Mouse (Mus musculus): ENCODE results near the gene 1600014C23Rik.

DNA sequence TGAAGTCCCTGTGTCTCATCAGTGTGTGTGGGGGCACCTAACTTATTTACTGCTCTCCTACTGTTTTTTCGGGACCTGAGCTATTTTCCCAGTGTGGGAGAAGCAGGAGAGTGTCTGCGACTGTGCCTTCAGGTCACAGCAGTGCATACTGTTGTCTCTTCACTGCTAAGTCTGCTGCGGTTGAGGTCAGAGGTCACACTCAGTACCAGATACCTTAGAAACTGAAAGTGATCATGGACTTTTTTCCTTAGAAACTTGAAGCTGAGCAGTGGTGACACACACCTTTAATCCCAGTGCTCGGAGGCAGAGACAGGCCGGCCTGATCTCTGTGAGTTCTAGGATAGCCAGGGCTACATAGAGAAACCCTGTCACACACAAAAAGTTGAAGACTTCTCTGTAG lies 41.5 kb downstream of the 1600014C23Rik start:
- TF ChIP-seq CTCF (conservative IDR thresholded peaks at IDR 0.05; ENCODE audit: low read length), result no peak
- TF ChIP-seq NANOG (IDR thresholded peaks at IDR 0.05; ENCODE audit: borderline replicate concordance, low read length), result no peak

All from E14TG2a.4 (cell line).